Mouse (Mus musculus): ENCODE measurements around the gene Pip4k2a. TPM values are rescaled to one million over a fixed set of nuclear protein-coding genes. Genes with fewer than 3 reads are reported as not detected.

Pip4k2a gene
- polyA plus RNA-seq, 1 experiment from 2014 or later = 7.7 TPM

DNA sequence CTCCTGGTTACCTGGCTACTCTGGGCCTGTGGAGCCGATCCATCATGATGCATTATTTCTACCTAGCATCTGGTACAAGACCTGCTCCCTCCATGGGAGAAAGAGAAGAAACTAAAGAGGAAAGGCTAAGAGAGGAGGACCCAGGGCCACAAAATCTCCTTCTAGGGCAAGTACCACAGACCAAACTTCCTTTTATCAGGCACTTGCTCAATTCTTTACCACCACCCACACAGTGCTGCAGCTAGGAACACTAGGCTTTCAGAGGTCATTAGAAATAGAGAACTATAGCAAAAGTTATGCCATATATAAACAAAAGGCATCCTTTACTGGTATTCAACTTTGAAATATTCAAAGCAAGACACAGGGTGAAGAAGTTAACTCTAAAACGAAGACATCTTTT, 21.8 kb downstream of the Pip4k2a start:
- WGBS = 91% methylated on average over 2 of the region's 2 CpGs
- Histone ChIP-seq H3K9me3 (replicated peaks) (0 out of 2 replicates have a peak, but pooled peaks cover 4% of the 10 kb centered on the region), H3K27me3 (ENCODE audit: low read depth, poor library complexity, severe bottlenecking) (no peaks in the 10 kb centered on the region), H3K4me3 (no peak overlapping the region), H3K27ac (replicated peaks) (no peak overlapping the region), H3K36me3 (no peaks in the 10 kb centered on the region), H3K4me1 (peaks cover 11% of the 10 kb centered on the region)
- no peak for DNase-seq (ENCODE audit: low spot score)

DNA sequence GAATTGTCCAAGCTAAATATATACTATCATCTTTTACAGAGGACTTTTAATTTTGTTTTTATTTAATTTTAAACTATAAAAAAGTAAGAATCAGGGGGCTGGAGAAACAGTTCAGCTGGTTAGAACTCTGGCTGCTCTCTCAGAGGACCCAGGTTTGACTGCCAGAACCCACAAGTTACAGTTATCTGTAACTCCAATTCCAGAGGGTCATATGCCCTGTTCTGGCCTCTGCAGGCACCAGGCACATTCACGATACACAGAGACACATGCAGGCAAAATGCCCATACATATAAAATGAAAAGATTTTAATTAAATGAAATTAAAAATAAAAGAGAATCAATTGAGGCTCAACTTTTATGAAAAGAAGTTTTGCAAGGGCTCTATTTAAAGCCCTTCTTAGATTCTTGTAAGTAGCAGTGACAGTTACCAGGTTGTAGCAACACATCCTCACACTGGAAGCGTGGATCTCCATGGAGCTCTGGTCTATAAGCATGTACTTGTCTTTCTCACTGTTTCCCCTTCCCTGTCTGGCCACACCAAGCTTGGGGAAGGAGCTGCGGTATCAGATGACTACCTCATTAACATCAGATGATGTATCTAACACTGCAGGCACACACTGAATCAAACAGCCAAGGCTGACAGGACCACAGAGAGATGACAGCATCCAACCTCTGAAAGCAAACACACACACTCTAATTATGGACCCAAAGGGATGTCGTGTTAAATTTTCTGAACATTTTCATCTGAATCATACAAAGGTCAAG, 22.9 kb downstream of the Pip4k2a start:
- Histone ChIP-seq H3K27me3 (ENCODE audit: low read depth, poor library complexity, severe bottlenecking) (no peaks in the 10 kb centered on the region), H3K4me3 (no peak overlapping the region), H3K27ac (replicated peaks) (no peak overlapping the region), H3K4me1 (peaks cover 11% of the 10 kb centered on the region), H3K36me3 (no peaks in the 10 kb centered on the region), H3K9me3 (replicated peaks) (0 out of 2 replicates have a peak, but pooled peaks cover 4% of the 10 kb centered on the region)
- WGBS = 78% methylated on average over 4 of the region's 4 CpGs
- DNase-seq (ENCODE audit: low spot score) = no peak

DNA sequence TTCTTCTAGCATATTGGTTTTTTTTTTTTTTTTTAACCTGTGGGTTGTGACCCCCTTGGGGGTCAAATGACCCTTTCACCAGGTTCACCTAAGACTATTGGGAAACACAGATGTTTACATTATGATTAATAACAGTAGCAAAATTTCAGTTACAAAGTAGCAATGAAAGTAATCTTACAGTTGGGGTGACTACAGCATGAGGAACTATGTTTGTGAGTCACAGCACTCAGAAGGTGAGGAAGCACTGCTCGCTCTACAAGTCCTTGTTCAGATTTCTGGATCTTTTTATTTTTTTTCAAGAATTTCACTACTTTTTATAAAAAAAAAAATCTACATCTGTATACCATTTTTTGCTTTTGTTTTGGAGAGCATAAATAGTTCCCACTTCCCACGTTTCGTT, 26.4 kb downstream of the Pip4k2a start:
- Histone ChIP-seq H3K27me3 (ENCODE audit: low read depth, poor library complexity, severe bottlenecking) (no peaks in the 10 kb centered on the region), H3K27ac (replicated peaks) (no peak overlapping the region), H3K9me3 (replicated peaks) (0 out of 2 replicates have a peak, but pooled peaks cover 4% of the 10 kb centered on the region), H3K36me3 (no peaks in the 10 kb centered on the region), H3K4me3 (no peak overlapping the region), H3K4me1 (peaks cover 5% of the 10 kb centered on the region)
- DNase-seq (ENCODE audit: low spot score) = no peak
- WGBS = 96% methylated on average over 3 of the region's 3 CpGs

DNA sequence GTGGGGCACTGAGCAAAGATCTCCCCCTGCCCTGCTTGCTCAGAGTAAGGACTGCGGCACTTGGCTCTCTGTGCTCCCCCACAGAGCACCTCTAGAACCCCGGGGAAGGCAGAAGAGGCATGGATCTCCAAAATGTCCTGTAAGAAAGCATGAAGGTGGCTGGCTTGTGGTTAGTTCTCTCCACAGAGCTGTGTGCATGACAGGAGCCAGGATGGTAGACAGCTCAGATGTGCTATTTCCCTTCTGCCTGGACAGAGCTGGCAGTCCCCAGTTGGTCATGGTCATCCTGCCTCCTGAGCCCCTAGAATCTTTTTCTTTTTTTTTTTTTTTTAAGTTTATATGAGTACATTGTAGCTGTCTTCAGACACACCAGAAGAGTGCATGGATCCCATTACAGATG, 27.5 kb downstream of the Pip4k2a start:
- WGBS = 86% methylated on average over 2 of the region's 2 CpGs
- no peaks in the 10 kb centered on the region for H3K36me3 ChIP-seq
- DNase-seq (ENCODE audit: low spot score) = no peak
- no peaks in the 10 kb centered on the region for H3K27me3 ChIP-seq (ENCODE audit: low read depth, poor library complexity, severe bottlenecking)
- H3K4me3 ChIP-seq = no peak overlapping the region
- 0 out of 2 replicates have a peak, but pooled peaks cover 4% of the 10 kb centered on the region for H3K9me3 ChIP-seq (replicated peaks)
- no peak overlapping the region for H3K27ac ChIP-seq (replicated peaks)
- H3K4me1 ChIP-seq = peaks cover 3% of the 10 kb centered on the region

DNA sequence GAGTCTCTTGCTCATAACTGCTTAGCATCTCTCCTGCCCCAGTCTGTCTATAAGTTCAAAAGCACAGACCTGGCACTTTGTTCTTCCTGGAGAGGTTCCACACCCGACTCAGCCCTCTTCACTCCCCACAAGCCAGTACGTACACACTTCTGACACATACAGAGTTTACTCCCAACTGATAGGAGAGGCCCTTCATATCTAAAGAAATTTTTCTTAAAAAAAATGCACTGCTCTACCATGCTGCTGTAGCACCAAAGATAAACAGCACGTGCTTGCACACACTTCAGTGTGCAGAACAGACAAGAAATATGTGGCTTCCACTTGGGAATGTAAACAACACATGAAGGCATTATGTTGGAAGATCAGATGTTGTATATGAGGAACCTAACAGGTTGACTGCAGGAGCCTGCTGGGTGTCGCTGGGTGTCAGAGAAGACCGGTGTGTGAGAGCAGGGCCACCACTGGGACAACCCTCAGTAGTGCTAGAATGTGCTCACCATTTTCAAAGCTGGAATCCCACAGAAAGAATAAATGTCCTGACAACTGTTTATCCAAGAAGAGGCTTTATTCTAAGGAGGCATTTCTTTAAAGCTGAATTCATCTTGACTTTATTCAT, 28.8 kb downstream of the Pip4k2a start:
- Histone ChIP-seq H3K36me3 (no peaks in the 10 kb centered on the region), H3K4me3 (no peak overlapping the region), H3K9me3 (replicated peaks) (0 out of 2 replicates have a peak, but pooled peaks cover 4% of the 10 kb centered on the region), H3K27me3 (ENCODE audit: low read depth, poor library complexity, severe bottlenecking) (no peaks in the 10 kb centered on the region), H3K4me1 (no peaks in the 10 kb centered on the region), H3K27ac (replicated peaks) (no peak overlapping the region)
- no peak for DNase-seq (ENCODE audit: low spot score)
- 88% methylated on average over 5 of the region's 5 CpGs for WGBS

DNA sequence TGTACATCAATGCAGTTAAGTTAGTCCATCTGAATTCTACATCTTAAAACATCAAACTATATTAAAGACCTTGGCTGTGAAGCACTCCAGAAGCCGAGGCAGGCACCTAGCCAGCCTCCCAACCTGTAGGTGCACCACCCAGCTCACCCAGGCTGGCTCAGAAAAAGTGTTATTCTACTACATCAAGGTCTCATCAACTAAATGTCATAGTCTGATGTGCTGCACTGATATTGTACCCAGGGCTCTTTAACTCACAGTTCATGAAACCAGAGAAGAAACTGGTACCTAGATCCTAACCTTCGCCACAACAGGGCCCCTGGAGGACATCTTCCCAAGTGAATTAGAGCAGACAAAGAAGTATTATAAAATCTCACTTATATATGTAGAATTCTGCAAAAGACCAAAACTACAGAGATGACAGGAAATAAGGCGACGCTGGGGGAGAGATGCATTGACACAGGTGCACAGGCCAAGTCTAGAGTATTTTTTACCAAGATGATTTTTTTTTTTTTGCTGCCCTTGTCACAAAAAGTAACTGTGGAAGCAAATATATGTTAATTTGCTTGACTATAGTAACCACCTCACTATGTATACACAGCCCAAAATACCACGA, 30.4 kb downstream of the Pip4k2a start:
- Histone ChIP-seq H3K27ac (replicated peaks) (no peak overlapping the region), H3K27me3 (ENCODE audit: low read depth, poor library complexity, severe bottlenecking) (no peaks in the 10 kb centered on the region), H3K9me3 (replicated peaks) (no peaks in the 10 kb centered on the region), H3K4me1 (0 out of 2 replicates have a peak, but pooled peaks cover 2% of the 10 kb centered on the region), H3K36me3 (no peaks in the 10 kb centered on the region), H3K4me3 (no peak overlapping the region)
- WGBS = 90% methylated on average over 5 of the region's 5 CpGs
- no peak for DNase-seq (ENCODE audit: low spot score)

DNA sequence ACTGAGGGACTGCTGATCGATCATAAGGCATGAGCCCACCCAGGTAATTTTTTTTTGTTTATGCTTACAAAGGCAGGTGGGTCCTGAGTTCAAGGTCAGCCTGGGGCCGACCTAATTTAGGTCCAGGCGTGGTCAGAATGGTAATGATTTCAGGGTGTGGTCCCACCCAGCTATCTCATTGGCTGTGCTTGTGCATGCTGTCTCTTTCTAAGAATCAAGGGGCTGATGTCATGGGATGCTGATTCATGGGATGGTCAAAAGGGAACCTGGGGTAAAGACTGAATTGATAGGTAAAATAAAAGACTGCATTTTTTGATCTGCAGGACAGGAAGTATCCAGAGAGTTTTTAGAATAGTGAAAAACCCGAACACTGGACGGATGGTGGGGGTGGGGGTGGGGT, 31.4 kb downstream of the Pip4k2a start:
- Histone ChIP-seq H3K4me3 (no peak overlapping the region), H3K4me1 (0 out of 2 replicates have a peak, but pooled peaks cover 2% of the 10 kb centered on the region), H3K27ac (replicated peaks) (no peak overlapping the region), H3K36me3 (no peaks in the 10 kb centered on the region), H3K27me3 (ENCODE audit: low read depth, poor library complexity, severe bottlenecking) (no peaks in the 10 kb centered on the region), H3K9me3 (replicated peaks) (no peaks in the 10 kb centered on the region)
- no peak for DNase-seq (ENCODE audit: low spot score)
- 89% methylated on average over 5 of the region's 5 CpGs for WGBS

DNA sequence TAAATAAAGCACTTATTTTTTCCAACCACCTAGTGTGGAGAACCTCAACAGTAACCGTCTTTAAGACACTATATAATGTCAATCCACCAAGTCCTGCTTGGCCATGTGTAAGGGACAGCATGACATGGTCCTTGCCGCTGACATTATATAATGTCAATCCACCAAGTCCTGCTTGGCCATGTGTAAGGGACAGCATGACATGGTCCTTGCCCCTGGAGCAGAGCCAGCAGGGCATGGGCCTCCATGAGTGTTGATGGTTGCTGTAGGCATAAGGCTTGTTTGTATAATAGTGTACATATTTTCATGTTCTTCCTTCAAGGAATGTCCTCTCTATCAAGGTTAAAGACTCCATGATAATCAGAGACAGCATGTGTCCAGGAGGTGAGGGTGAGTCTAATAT, 32.0 kb downstream of the Pip4k2a start:
- Histone ChIP-seq H3K27ac (replicated peaks) (no peak overlapping the region), H3K9me3 (replicated peaks) (no peaks in the 10 kb centered on the region)

DNA sequence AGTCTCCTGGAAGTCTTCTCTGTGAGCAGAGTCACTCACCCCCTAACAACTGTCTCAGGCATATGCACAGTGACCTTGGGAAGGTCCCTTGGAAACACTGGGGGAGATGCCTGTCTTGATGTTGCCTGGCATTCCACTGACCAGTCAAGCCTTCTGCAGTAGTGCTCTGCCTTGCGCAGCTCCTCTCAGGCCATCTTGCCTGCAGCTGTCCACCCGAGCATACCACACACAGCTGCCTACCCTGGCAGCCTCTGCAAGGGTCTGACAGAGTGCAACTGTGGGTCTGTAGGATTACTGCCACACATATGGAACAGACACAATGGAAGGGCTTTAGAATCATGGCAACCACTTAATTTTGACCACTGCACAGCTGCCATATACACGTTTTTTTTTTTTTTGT, 32.8 kb downstream of the Pip4k2a start:
- 73% methylated on average over 3 of the region's 3 CpGs for WGBS
- H3K27me3 ChIP-seq (ENCODE audit: low read depth, poor library complexity, severe bottlenecking) = no peaks in the 10 kb centered on the region
- H3K27ac ChIP-seq (replicated peaks) = no peak overlapping the region
- no peak for DNase-seq (ENCODE audit: low spot score)
- H3K4me3 ChIP-seq = no peak overlapping the region
- no peaks in the 10 kb centered on the region for H3K36me3 ChIP-seq
- no peaks in the 10 kb centered on the region for H3K9me3 ChIP-seq (replicated peaks)
- H3K4me1 ChIP-seq = peaks cover 12% of the 10 kb centered on the region

More for the DNA sequence above, 32.0 kb downstream of the Pip4k2a start:
- H3K4me1 ChIP-seq = 0 out of 2 replicates have a peak, but pooled peaks cover 4% of the 10 kb centered on the region
- H3K27me3 ChIP-seq (ENCODE audit: low read depth, poor library complexity, severe bottlenecking) = no peaks in the 10 kb centered on the region
- H3K36me3 ChIP-seq = no peaks in the 10 kb centered on the region
- no peak overlapping the region for H3K4me3 ChIP-seq
- WGBS = 90% methylated on average over 2 of the region's 2 CpGs
- no peak for DNase-seq (ENCODE audit: low spot score)

DNA sequence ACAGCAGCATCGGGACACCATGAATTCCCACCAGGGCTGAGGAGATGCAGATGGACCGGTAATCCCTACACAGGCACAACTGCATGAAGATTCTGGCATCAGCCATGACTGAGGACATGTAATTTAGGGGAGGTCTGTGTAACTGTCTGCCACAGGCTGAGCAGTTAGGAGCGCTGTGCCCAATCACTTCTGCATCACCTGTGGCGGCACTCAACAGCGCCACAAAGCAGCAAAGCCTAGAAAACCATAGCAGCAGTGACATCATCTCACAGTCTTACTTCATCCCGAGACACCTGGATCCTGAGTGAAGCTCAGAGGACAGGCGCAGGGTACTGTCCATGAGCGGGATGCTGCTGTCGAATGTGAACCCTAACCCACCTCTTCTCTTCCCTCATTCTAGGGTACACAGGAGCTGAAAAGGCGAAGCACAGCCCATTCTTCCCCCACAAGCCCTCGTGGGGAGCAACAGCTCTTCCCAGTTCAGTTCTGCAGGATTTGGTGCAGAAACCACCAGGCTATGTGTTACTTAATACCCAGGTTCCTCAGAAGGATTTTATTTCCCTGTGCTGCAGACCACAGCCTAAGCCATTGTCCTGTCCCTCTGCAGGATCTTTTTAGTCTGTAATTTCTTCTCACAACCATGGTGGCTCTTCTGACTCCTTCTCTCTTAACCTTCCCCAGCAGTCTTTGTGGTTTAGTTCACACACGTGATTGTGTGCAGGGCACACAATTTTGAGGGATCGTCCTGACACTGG, 34.5 kb downstream of the Pip4k2a start:
- no peak for DNase-seq (ENCODE audit: low spot score)
- H3K36me3 ChIP-seq = no peaks in the 10 kb centered on the region
- WGBS = 76% methylated on average over 13 of the region's 13 CpGs

DNA sequence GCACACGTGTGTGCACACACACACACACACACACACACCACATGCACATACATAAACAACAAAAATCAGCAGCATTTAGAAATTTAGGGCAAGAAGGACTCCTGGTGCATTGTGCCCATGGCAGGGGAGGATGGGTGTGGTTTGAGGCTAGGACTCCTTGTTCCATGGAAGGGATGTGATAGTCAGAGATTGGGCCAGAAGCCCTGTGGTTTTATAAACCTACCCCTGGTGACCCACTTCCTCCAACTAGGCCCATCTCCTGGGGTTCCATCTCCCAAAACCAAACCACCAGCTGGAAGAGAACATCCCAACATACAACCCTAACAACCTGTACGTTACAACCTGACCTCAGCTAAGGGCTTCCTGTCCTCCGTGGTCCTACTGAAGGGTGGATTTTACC, 35.4 kb downstream of the Pip4k2a start:
- Histone ChIP-seq H3K27ac (replicated peaks) (no peak overlapping the region), H3K4me3 (no peak overlapping the region), H3K36me3 (no peaks in the 10 kb centered on the region), H3K9me3 (replicated peaks) (no peaks in the 10 kb centered on the region), H3K27me3 (ENCODE audit: low read depth, poor library complexity, severe bottlenecking) (no peaks in the 10 kb centered on the region), H3K4me1 (peaks cover 12% of the 10 kb centered on the region)
- no peak for DNase-seq (ENCODE audit: low spot score)
- WGBS = 83% methylated on average over 3 of the region's 3 CpGs

More for the DNA sequence above, 34.5 kb downstream of the Pip4k2a start:
- peaks cover 12% of the 10 kb centered on the region for H3K4me1 ChIP-seq
- H3K27me3 ChIP-seq (ENCODE audit: low read depth, poor library complexity, severe bottlenecking) = no peaks in the 10 kb centered on the region
- H3K9me3 ChIP-seq (replicated peaks) = no peaks in the 10 kb centered on the region
- no peak overlapping the region for H3K27ac ChIP-seq (replicated peaks)
- no peak overlapping the region for H3K4me3 ChIP-seq

DNA sequence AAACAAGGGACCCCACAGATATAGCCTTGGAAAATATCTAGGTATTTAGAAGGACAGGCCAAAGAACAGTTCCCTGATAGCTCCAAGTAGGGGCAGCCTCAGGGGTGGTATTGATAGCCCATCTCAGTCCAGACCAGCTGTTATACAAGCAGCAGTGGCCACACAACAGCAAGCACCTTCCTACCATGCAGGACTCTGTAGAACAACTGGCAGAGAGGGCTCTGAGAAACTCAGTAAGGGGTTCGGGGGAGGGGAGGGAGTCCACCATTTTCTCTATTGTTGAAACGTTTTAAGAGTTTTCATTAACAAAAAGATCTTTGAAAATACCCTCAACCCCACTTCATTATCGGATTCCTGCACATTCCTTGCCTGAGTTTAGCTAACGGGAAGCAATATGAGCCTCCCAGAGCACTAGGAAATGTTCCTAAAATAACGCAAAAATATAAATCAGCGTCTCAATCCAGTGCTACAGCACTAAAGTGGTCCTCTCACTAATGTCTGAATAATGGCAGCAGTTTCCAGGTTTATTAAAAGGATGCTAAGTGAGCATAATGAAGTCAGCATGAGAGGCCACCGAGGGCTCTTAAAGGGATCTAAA, 37.5 kb downstream of the Pip4k2a start:
- H3K4me1 ChIP-seq = peaks cover 24% of the 10 kb centered on the region
- H3K4me3 ChIP-seq = no peak overlapping the region
- no peak overlapping the region for H3K27ac ChIP-seq (replicated peaks)
- WGBS = 58% methylated on average over 7 of the region's 7 CpGs
- H3K27me3 ChIP-seq (ENCODE audit: low read depth, poor library complexity, severe bottlenecking) = no peaks in the 10 kb centered on the region
- no peaks in the 10 kb centered on the region for H3K9me3 ChIP-seq (replicated peaks)
- no peaks in the 10 kb centered on the region for H3K36me3 ChIP-seq
- DNase-seq (ENCODE audit: low spot score) = no peak

Measured in midbrain, embryonic 10.5 days (tissue).